Mouse (Mus musculus): Measurements from ENCODE around the gene Tex14.

GRCm38 (mm10) chr11:87432447-87432846, 27.6 kb downstream of the Tex14 start:
- TF ChIP-seq CTCF (IDR thresholded peaks at IDR 0.05; ENCODE audit: borderline replicate concordance, control insufficient read depth, extremely low read depth, insufficient read depth, low read length, poor library complexity) (no peak), POLR2A (IDR thresholded peaks at IDR 0.05; ENCODE audit: control insufficient read depth, extremely low read depth, insufficient read depth, low read length, poor library complexity) (no peak)

Data from thymus, adult 2 months (tissue).